Mouse (Mus musculus) urinary bladder, postnatal 36 days (tissue): ENCODE data around the gene Znhit1.
A peak's percentile ranks its signal among the peaks of the same experiment; 100 is the strongest.
"Not testable (repeated sequence)": the region's sequence is repeated elsewhere in the genome, so short reads cannot be mapped to it uniquely, and the experiment has no call there.

Experiments used
- DNase-seq, 2 experiments: peaks; one replicate each; pipeline ENCODE4 v3.0.0; 2022; ENCODE audit warnings: low spot score in 2 of 2, mixed read lengths in 1 of 2

The Znhit1 gene

DNA sequence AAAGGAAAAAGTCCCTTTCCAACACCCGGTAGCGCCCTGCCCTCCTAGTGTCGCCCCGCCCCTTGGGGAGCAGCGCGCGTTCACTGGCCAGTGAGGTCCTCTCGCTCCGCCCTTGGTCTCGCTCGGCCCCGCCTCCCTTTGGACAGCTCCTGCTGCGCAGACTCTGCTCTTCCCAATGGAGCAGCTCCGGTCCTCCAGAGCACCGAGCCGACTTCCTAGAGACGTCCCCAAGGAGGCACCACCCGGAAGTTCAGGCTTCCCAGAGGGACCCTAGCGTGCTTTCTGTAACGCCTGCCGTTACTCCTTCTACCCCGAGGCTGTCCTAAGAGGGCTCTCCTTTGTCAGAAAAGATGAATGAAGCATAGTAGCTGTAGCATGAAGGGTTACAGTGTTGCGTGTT, 34.8 kb downstream of the Znhit1 start, which contains the start of gene Fis1:
Fis1 (plus strand) TSS at position 261 of the 400 bp plus-strand sequence.
- DNase-seq = peak; percentile 95 to 97

DNA sequence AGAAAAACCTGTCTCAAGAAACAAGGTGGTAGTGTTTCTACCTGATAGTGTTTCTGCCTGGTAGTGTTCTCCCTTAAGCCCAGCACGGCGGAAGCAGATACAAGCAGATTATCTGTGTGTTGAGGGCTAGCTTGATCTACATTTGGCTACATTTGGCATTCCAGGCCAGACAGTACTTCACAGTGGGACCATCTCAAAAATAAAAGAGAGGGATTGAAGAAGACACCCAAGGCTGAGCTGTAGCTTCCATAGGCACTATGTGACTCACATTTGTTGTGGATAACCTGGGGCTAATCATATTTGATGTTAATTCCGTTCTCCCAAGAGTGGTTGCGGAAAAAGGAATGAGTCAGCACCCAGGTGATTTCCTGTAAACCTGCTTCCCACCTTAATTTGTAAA, 35.7 kb downstream of the Znhit1 start:
- DNase-seq = no peak

DNA sequence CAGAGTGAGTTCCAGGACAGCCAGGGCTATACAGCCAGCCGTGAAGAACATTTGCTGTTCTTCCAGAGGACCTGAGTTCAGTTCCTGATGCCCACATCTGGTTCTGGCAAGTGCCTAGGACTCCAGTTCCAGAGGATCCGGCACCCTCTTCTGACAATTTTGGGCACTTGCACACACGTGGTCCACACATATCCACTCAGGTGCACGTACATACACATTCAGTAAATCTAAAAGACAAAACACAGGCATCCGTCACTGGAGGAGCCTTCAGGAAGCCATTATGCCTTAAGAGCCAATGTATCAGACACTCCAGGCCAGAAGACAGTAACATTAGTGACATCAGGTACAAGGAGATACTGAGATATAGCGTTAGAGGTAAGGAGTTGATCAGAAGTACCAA, 37.3 kb downstream of the Znhit1 start:
- DNase-seq = no peak

DNA sequence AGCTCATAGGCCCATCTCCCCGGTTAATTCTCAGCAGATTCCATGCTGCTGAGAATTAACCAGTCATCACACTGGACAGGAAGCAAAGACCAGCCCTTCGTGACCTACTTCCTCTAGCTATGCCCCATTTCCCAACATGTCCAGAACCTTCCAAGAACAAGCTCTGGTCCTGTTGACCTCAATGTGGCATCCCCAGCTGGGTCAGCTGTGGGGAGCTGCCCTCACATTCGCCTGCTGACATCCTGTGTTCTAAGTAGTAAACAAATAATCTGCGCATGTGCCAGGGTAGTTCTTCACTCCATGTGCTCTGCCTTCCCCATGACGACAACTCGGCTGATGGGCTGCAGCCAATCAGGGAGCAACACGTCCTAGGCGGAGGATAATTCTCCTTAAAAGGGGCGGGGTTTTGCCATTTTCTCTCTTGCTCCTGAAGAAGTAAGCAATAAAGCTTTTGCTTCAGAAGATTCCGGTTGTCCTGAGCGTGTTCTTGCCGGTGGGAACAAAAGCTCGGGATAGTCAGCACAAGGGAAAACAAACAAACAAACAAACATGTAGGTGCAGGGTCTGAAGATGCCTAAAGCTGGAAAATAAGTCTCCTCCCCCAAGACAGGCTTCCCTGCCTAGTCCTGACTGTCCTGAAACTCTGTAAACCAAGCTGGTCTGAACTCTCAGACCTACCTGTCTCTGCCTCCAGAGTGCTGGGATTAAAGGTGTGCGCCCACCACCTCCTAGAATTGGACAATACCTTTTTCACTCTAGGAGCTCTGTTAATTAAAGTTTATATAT, 38.1 kb downstream of the Znhit1 start:
- not testable (repeated sequence) for DNase-seq

DNA sequence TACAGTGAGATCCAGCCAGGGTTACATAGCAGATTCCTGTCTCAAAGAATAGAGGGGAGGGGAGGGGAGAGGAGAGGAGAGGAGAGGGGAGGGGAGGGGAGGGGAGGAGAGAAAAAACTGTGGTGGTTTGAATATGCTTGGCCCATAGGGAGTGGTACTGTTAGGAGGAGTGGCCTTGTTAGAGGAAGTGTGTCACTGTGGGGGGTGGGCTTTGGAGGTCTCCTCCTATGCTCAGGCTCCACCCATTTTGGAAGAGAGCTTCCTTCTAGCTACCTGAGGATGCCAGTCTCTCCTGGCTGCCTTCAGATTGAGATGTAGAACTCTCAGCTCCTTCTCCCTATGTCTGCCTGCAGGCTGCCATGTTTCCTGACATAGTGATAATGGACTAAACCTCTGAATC, 39.9 kb downstream of the Znhit1 start:
- DNase-seq = no peak

DNA sequence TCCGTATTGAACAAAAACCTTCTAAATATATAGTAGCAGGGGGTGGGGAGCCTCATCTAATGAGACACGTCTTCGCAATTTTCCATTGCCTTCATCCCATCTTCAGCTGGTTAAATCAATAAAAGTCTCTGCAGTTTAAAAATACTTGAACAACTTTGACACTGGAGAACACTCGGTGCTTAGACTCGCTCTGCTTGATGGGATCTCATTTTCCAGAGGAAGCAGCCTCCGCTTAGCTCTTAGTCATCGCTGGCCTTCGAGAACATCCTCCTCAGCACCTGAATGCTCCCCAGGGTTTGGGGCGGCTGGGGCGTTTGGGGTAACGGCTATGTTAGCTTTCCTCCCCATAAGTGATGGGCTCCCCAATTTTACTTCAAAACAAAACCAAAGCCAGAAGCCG, 42.7 kb downstream of the Znhit1 start:
- DNase-seq = no peak

DNA sequence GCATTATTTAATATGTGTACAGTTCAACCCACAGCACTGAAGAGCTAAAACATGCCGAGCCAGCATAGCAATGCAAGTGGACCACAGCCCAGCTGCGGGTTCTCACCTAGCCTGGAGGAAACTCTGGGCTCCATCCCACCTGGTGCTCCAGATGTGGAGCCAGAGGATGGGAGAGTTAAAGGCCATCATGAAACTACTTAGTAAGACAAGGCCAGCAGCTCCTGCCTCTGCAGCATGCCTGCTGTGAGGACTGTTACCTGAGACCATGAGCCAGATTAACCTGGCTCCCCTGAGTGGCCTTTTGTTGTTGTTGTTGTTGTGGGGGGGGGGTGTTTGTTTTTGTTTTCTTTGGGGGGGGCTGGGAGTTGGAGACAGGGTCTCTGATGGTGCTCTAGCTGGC, 44.4 kb downstream of the Znhit1 start:
- DNase-seq = no peak

DNA sequence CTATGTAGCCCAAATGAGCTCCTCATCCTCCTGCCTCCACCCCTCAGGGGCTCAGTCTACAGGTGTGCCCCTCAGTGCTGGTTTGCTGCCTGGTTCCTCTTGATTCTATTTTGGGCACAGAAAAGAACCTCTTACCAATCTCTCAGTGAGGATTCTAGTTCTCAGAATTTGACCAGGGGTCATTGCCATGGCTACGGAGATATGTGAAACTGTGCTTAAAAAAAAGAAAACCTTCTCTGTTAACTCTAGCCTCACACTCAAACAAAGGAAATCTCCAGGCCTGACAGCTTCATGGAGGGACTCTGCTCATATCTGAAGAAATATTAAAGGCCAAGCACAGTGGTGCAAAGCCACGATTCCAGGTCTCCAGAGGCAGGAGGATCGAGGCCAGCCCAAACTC, 45.0 kb downstream of the Znhit1 start:
- no peak for DNase-seq

DNA sequence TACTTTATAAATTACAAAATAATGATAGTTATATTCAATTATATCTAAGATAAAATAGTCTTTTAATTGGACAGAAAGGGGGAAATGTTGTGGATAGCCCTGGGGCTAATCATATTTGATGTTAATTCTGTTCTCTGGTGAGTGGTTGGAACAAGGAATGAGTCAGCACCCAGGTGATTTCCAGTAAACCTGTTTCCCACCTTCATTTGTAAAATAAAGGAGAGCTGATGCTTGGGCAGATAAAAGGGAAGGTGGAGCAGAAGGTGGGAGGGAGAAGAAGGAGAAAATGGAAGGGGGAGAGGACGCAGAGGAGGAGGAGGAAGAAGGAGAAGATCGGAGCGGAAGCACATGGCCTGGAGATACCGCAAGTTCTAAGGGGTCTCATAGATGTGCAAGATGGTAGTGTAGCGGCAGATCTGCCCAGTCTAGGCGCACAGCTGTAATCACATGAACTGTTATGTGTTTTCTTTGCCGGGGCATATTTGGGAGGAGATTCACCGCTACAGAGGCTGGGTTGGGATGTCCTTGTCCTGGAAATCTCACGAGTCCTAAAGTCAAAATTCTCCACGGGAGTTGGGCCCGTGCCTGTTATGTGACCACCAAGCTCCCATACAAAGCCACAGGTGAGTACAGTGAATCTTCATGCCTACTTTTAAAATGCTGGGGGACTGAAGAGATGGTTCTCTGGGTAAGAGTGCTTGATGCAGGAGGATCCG, 46.8 kb downstream of the Znhit1 start:
- no peak for DNase-seq

DNA sequence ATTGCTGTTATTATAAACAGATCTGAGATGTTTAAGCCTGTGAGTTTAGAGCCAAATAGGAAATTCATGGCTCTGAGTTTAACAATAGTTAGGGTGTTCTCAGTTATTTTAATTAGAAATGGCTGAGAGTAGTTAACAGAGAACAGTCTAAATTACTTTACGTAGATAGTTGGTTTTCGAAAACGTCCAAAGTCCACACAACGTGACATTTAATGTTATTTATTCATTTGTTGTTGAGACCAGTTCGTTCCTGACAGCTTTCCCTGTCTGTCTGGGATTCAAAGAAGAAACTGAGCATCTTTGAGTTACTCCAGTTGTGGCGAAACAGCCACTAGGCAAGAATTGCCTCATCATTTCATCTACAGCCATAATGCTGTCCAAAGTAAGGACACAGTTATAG, 47.8 kb downstream of the Znhit1 start:
- not testable (repeated sequence) for DNase-seq

DNA sequence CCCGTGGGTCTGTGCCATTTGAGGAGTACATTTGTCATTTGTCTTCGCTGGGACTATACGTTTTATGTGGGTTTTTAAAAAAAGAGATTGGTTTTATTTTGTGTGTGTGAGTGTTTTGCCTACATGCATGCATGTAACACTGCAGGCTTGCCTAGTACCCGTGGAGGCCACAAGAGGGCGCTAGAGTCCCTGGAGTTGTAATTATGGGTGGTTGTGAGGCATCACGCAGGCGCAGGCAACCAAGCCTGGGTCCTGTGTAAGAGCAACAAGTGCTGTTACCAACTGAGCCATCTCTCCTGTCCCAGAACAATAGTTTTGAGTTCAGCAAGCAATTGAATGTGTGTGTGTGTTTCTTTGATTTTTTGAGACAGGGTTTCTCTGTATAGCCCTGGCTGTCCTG, 48.5 kb downstream of the Znhit1 start:
- no peak for DNase-seq

DNA sequence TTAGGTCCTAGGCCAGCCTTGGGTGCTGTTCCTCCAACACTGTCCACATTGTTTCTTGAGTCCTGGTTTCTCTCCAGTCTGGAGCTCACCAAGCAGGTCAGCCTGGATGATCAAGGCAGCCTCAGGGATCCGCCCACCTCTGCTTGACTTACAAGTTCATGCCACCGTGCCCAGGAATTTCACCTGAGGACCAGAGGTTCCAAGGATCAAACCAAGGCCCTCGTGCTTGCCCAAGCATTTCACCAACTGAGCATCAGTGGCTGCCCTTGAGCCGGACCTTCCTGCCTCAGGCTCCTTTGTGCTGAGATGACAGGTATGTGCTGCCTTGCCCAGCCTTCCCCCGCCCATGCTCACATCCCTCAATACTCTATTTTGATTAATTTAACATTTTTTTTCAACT, 50.2 kb downstream of the Znhit1 start:
- DNase-seq = no peak

DNA sequence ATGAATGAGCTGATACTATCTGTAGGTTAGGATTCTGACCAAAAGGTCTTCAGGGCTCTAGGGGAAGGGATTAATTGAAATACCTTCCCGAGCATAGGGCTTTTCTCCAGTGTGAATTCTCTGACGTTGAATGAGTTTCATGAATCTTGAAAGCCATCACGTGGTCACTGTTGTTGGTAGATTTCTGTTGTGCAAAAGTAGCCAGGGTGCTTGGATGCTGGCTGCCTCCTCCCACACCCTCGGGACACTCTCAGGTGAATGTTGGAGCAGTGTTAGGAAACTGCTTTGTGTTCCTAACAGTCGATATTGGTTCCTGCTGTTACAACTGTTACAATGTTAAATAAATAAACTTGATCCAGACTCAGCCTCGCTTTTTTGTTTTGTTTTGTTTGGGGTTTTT, 51.1 kb downstream of the Znhit1 start:
- no peak for DNase-seq

DNA sequence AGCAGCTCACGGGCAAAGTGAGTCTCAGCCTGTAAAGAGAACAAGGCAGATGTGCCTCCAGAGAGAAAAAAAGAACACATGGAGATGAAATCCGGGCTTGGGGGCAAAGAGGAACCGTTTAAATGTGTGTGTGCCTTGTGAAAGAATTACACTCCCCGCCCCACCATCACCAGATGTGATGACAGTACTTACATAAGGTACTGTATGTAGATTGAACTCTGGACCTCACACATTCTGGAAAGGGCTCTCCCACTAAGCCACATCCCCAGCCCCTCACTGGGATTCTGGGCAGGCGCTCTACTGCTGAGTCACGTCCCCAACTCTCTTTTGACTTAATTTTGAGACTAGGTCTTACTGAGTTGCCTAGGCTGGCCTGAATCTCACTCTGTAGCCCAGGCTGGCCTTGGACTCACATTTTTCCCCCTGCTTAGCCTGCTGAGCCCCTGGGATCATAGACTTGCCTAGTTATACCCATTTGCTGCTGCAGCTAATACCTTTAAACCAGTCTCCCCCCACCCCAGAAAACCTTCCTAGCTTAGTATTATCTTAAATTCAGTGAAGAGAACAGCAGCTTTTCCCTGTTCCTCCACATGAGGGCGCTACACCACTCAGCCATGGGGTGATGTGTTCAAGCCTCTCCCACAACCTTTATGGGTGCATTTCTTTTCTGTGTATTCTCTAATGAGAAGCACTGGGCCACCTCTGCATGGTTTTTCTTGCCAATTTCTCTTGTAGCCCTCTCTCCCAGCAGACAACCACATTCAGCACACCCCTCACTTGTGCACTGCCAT, 51.7 kb downstream of the Znhit1 start:
- DNase-seq = no peak

DNA sequence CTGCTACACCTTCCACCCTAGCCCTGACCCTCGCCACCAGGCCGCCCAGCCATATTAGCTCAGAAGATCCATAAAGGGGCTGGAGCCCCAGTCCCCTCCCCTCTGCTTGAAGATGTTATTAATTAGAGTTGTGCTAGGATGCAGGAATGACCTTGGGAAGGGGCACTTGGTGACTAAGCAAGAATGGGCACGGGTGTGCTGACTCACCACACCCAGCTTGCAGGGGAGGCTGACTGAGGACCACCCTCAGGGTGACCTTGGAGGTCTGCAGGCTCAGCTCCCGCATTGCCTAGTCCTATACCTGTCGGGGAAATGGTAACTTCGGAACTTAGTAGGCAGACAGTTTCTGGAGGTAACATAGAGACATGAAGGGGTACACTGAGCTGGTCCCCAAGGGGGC, 53.9 kb downstream of the Znhit1 start:
- DNase-seq = no peak

DNA sequence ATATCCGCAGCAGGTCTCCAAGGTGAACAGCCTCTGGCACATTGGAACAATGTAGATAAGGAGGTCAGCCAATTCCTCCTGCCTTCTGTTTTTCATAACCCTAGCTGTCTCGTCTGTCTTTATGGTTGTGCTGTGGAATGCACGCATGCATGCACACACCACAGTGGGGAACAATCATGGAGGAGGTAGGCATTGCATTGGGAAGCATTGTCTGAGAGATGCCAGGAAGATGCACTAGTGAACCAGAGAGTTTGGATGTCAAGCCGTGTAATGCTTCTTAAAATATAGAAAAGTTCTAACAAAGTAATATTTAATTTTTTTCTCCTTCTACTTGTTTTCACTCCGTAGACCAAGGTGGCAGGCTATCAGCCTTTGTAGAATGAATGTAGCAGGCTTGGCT, 54.9 kb downstream of the Znhit1 start:
- DNase-seq = no peak
